Mouse (Mus musculus) forebrain, embryonic 12.5 days (tissue): ENCODE data around the gene Gm28308. TPM values are rescaled to one million over a fixed set of nuclear protein-coding genes. Genes with fewer than 3 reads are reported as not detected.

ENCODE experiments used
- ATAC-seq: fragments of 200-750 bp; cut with Nextera tagmentation; 2 replicates; pipeline ENCODE4 v1.8.0; 2017; ENCODE audit warnings: moderate TSS enrichment; ENCODE audit not compliant: low FRiP score
- H3K27ac ChIP-seq: fragments of 300-500 bp; sonication (generic); 2 replicates; pipeline ENCODE4 v1.5.1; 2016; ENCODE audit warnings: mild to moderate bottlenecking
- H3K27me3 ChIP-seq: fragments of 300-500 bp; sonication (generic); 2 replicates; pipeline ENCODE4 v1.6.1; 2016; ENCODE audit warnings: mild to moderate bottlenecking
- H3K36me3 ChIP-seq: fragments of 300-500 bp; sonication (generic); replicated peaks from 2 replicates; pipeline ENCODE4 v1.6.1; 2016; ENCODE audit warnings: mild to moderate bottlenecking
- H3K4me1 ChIP-seq: fragments of 300-500 bp; sonication (generic); 2 replicates; pipeline ENCODE4 v1.6.1; 2016
- H3K4me2 ChIP-seq: fragments of 300-500 bp; sonication (generic); 2 replicates; pipeline ENCODE4 v1.6.1; 2016; ENCODE audit warnings: mild to moderate bottlenecking, moderate library complexity
- H3K4me3 ChIP-seq: fragments of 300-500 bp; sonication (generic); replicated peaks from 2 replicates; pipeline ENCODE4 v1.5.1; 2016; ENCODE audit warnings: mild to moderate bottlenecking
- H3K9ac ChIP-seq: fragments of 300-500 bp; sonication (generic); 2 replicates; pipeline ENCODE4 v1.6.1; 2016; ENCODE audit warnings: mild to moderate bottlenecking
- H3K9me3 ChIP-seq: fragments of 300-500 bp; sonication (generic); 2 replicates; pipeline ENCODE4 v1.6.1; 2016
- WGBS: fragments of 180-500 bp; shearing (Covaris S2); methylation state at CpG from one replicate; pipeline ENCODE4 v1.1.7; 2016; 5-methylcytosine and 5-hydroxymethylcytosine counted together
- polyA plus RNA-seq: library from polyadenylated mRNA; unstranded; fragments of >200 nt; fragmentation: Nextera tagmentation; extraction: Ambion mirVana; gene quantifications from 2 replicates; pipeline ENCODE4 v1.2.1, GENCODE M21; 2016

Gm28308 gene
- not detected in 2 replicates for polyA plus RNA-seq

DNA sequence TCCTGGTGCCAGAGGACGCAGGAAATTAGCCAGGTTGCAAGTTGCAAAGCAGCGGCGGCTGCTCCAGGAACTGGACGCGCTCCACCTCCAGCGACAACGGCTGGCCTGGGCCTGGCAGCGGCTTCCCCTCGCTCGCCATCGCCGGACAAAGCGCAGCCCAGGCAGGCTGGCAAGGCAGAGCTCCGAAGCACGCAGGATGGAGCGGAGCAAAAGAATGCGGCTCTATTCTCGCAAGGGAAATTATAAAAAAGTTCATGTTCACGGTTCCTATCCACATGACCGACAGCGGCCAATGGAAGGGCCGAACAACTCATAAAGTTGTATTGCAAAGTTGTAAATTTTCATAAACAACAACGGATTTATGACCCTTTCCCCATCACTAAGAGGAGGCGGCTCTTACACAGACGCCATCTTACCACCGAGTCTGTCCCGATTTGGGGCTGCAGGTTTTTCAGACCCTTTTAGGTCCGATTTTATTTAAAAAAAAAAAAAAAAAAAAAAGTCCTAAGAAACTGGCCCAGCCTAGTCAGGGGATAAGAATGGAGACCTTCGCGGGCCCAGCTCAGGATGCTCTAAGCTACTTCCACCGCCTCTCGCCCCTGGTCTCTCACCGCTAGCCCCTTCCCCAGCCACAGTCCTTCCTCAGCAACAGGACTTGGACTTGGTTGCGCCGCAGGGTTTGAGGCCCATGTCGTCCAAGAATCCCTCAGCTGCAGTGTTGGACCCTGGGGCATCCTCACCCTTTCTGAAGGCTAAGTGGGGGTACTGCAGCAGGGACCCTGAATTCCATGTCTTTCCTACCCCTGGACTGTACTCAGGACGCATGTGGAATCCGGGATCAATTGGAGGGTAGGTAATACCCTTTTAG, at the start of gene Gm28308, which contains the start of gene Hoxa3:
TSS of gene Gm28308 (minus strand) at position 221 of the 868 bp plus-strand sequence.
TSS of gene Hoxa3 (minus strand) at position 218 of the 868 bp plus-strand sequence.
- H3K4me3 ChIP-seq: no peak within 1 kb of the TSS
- WGBS: 2% methylated on average over 38 of the region's 38 CpGs
- ATAC-seq: no peak
- no peaks in the 10 kb centered on the region for H3K36me3 ChIP-seq
- peaks cover 19% of the 10 kb centered on the region for H3K4me1 ChIP-seq
- no peak within 1 kb of the TSS for H3K9ac ChIP-seq
- H3K9me3 ChIP-seq: no peaks in the 10 kb centered on the region
- no peak within 1 kb of the TSS for H3K4me2 ChIP-seq
- H3K27ac ChIP-seq: no peak within 1 kb of the TSS
- H3K27me3 ChIP-seq: peaks cover 99% of the 10 kb centered on the region

DNA sequence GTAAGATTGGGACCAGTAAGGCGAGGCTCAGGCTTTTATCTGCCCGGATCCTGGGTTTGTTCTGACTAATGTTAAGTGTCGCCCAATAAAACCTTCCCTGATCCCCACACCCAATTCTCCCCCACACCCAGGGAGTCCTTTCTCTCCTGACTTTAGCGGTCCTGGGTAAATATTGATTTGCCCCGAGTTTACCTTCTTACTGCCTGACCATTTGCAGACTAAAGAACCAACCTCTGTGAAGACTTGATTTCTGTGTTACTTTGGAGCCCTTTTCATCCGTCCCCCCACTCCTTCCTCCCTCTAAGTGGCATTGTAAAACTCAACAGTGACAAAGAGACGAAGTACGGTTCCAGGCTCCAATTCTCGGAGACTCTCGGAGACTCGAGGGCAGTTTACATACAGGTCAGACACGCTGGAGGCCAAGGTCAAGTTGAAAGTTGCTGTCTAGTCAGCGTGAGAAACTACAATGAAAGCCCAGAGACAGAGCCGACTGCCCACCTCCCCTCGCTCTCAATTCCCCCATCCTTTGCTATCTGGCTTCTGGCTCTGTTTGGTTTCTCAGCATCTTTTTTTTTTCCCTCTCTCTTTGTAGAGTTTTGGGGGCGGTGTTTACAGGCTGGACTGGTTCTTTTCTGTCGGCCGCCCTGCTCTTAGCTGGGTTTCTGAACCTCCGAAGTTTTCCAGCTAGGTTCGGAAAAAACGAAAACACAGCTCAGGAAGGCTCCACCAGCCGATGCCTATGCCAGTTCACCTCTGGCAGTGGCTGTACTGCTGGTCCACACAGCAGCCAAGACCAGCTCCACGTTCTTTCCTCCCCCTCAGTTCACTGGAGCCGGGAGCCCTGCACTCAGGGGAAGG, 49.6 kb upstream of the Gm28308 start:
- ATAC-seq: no peak
- Histone ChIP-seq H3K4me3 (no peak overlapping the region), H3K9ac (no peak overlapping the region), H3K36me3 (no peaks in the 10 kb centered on the region), H3K9me3 (no peaks in the 10 kb centered on the region), H3K4me1 (peaks cover 10% of the 10 kb centered on the region), H3K27ac (no peak overlapping the region), H3K4me2 (no peak overlapping the region), H3K27me3 (peaks cover 92% of the 10 kb centered on the region)
- WGBS: 2% methylated on average over 24 of the region's 24 CpGs

DNA sequence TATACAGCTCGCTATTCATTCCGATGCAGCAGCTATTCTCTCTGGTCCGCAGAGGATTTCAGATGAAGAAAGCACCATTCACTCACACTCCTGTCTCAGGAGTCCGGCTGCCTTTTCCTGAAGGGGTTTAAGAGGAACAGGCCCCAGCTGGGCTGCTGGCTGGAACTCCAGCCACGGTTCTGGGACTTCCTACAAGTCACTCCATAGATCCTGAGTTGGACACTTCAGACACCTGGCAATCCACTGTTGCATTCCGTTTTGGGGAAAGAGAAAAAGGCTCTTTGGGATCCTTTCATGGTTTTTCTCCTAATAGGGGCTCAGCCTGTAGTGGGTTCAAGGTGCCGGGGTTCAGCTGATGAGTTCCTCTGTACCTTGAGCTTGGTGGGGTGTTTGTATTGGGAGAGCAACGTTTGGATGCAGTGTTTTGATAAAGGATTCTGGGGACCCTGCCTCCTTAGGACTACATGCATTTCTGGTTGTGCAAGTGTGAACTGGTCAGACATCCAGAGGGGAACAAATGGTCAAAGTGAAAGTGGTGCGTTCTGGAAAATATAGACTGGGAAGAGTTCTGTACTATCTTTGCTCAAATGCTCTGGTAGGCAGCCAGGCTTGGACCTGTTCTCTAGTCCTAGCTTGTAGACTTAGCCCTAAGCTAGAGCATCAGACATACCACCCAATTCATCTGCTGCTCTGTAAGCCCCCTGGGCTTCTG, 48.8 kb upstream of the Gm28308 start:
- Histone ChIP-seq H3K4me2 (no peak overlapping the region), H3K9me3 (no peaks in the 10 kb centered on the region), H3K4me3 (no peak overlapping the region), H3K36me3 (no peaks in the 10 kb centered on the region), H3K9ac (no peak overlapping the region), H3K27ac (no peak overlapping the region), H3K4me1 (peaks cover 10% of the 10 kb centered on the region), H3K27me3 (peaks cover 93% of the 10 kb centered on the region)
- no peak for ATAC-seq
- WGBS: 4% methylated on average over 9 of the region's 9 CpGs

DNA sequence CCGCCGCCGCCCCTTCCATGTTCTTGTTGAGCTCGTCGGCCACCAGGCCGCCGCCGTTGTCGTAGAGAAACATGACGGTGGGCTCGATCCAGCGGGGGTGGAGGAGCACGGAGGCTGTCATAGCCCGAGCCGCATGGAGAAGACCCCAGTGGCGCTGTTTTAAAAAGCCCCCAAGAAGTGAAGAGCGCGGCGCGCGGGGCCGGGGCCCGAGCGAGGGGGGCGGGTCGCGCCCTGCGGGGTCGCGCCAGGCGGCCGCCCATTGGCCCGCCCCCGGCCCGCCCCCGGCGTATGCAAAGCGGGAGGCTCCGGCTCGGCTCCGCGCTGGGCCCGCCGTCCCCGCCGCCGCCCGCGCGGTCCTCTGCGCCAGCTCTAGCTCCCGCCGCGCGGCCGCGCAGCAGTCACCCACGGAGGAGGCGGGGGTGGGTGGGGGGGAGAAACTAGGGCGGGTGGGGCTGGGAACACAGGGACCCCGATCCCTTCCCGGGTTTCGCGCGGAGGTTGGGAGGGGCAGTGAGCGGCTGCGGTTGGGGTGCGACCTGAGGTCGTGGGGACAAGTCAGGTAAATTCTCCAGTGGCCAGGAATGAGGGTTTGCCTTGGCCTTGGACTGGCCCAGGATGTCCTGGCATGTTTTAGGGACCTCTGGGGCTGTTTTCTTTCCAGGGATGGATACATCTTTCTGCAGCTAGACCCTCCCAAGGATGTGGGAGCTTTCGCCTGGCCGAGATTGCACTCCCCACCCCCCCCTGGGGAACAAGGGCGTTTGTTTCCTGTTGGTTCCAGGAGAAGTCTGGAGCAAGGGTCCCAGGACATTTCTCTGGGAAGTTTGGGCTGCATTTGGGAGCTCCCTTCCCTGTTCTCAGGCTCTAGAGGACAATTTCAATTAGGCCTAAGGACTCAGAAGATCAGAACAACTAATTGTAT, 47.8 kb upstream of the Gm28308 start, which contains the start of gene Hoxa13:
TSS of gene Hoxa13 (minus strand) at position 227 of the 922 bp plus-strand sequence.
- no peaks in the 10 kb centered on the region for H3K9me3 ChIP-seq
- H3K4me2 ChIP-seq: peak within 1 kb of the TSS; percentile 46
- peaks cover 90% of the 10 kb centered on the region for H3K27me3 ChIP-seq
- peak within 1 kb of the TSS; percentile 33 for H3K4me3 ChIP-seq
- ATAC-seq: no peak
- peaks cover 10% of the 10 kb centered on the region for H3K4me1 ChIP-seq
- no peaks in the 10 kb centered on the region for H3K36me3 ChIP-seq
- no peak within 1 kb of the TSS for H3K9ac ChIP-seq
- WGBS: under 1% methylated on average over 44 of the region's 72 CpGs
- no peak within 1 kb of the TSS for H3K27ac ChIP-seq

DNA sequence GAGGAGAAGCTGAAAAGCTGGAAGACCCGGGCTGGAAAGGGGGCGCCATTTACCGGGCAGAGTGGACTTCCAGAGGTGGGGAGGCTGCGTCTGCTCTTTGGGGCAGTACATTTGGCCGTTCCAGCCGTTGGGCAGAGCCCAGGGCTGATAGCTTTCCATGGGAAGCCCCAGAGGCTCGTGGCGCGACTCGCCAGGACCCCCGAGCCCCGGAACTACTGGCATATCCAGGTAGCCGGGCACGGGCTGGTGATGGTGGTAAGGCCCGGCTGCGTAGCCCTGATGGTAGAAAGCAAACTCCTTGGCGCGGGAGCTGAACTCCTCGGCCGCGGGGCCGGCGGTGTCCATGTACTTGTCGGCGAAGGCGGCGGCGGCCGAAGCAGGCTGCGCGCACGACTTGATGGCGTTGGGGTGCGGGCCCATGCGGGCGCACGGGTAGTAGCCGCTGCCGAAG, 46.7 kb upstream of the Gm28308 start:
- no peaks in the 10 kb centered on the region for H3K36me3 ChIP-seq
- H3K4me2 ChIP-seq: peak overlapping the region; percentile 46
- 0% methylated on average over 39 of the region's 39 CpGs for WGBS
- H3K27ac ChIP-seq: no peak overlapping the region
- peaks cover 90% of the 10 kb centered on the region for H3K27me3 ChIP-seq
- no peaks in the 10 kb centered on the region for H3K9me3 ChIP-seq
- H3K9ac ChIP-seq: no peak overlapping the region
- no peak for ATAC-seq
- peak overlapping the region; percentile 22; the same call in 1 of the 2 replicates for H3K4me3 ChIP-seq
- peaks cover 10% of the 10 kb centered on the region for H3K4me1 ChIP-seq

DNA sequence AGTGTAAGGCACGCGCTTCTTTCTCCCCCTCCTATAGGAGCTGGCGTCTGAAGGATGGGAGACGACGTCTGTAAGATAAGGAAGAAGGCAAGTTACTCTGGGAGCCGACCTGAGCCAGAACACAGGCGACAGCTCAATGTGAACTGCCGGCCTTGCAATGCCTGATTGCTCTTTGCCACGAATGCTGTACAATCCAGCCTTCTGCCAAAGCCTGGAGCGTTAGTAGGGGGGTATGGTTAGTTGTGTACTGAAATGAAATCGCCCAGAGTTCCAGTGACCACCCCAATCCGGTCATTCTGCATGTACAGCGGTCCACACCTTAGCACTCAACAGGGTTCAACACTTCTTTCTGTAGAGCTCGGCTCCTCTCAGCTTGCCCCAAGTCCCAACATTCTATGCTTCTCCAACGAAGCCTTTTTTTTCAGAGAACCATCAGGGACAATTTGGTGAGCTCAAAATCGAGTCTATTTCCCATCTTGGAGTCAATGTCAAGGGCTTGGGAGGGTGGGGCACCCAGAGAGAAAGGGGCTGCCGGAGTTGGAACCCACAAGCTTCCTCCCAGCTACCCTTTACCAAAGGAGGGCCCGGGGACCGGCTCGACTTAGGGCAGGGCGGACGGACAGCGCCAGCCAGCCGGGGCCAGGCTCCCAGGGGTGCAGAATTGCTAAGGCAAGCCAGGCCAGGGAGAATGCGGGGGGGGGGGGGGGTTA, 46.1 kb upstream of the Gm28308 start:
- Histone ChIP-seq H3K27ac (no peak overlapping the region), H3K9me3 (no peaks in the 10 kb centered on the region), H3K4me3 (no peak overlapping the region), H3K27me3 (peaks cover 86% of the 10 kb centered on the region), H3K4me2 (no peak overlapping the region), H3K36me3 (no peaks in the 10 kb centered on the region), H3K9ac (no peak overlapping the region), H3K4me1 (peaks cover 10% of the 10 kb centered on the region)
- ATAC-seq: no peak
- WGBS: 1% methylated on average over 25 of the region's 25 CpGs

DNA sequence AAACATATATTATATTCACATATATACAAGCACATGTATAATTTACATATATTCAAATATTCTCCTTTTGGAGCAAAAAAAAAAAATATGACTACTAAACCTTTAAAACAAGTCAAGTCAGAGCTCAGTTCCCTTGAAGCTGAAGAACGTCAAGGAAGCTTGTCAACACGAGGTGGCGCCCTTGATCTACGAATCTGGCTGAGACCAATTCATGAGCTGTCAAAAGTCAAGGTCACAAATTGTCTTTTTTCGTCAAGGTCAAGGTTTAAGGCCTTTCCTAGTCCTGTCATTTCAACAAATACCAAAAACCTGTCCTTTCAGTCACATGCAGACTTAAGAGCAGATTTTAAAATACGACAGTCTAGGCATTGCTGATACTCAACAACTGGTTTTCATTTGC, 43.8 kb upstream of the Gm28308 start:
- H3K4me2 ChIP-seq: no peak overlapping the region
- H3K4me3 ChIP-seq: no peak overlapping the region
- ATAC-seq: no peak
- H3K27ac ChIP-seq: no peak overlapping the region
- WGBS: 2% methylated on average over 6 of the region's 6 CpGs
- H3K9me3 ChIP-seq: no peaks in the 10 kb centered on the region
- no peak overlapping the region for H3K9ac ChIP-seq
- peaks cover 13% of the 10 kb centered on the region for H3K4me1 ChIP-seq
- peaks cover 86% of the 10 kb centered on the region for H3K27me3 ChIP-seq
- no peaks in the 10 kb centered on the region for H3K36me3 ChIP-seq

DNA sequence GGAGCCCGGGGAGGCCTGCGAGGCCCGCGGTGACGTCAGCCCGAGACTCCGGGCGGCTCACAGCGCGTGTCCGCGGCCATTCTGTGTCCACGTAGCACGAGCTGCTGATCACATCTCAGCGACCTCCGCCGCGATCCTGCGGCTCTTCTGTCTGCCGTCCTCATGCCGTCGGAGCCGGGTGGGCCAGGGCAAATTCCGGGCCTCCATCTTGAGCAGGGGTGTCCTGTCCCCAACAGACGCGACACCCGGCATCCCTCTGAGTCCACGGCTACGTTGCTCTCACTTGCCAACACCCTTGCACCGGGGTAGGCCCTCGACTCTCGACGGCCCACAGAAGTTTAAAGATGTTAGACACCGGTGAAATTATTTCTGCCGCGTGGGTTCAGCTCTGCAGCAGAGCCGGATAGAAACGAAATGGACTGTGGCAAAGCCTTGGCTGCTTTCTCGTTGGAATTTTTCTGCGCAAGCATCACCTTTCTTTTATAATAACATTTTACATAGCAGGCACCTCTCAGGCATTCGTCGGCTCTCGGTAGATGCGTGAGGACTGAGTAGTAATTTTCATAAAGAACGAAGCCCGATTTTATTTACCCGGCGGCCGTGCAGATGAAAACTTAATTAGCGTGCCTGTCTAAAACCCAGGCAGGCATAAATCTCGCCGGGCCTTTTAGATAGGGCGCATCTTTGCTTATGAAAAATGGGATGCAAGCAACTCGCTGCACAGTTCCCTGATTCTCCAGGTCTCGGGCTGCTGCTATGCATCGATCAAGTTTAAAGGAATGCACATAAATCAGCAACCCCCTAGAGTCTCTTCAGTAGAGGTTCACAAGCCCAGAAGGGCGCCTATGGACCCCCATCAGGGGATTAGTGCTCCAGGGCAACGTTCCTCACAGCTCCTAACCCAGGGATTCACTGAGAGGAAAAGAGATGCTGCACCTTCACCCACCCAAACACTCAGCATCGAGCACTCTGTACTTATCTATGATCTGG, 40.7 kb upstream of the Gm28308 start:
- H3K4me2 ChIP-seq: no peak overlapping the region
- no peak overlapping the region for H3K9ac ChIP-seq
- H3K4me1 ChIP-seq: peaks cover 3% of the 10 kb centered on the region; the same call in 1 of the 2 replicates
- no peak for ATAC-seq
- no peaks in the 10 kb centered on the region for H3K36me3 ChIP-seq
- no peak overlapping the region for H3K27ac ChIP-seq
- H3K9me3 ChIP-seq: no peaks in the 10 kb centered on the region
- H3K27me3 ChIP-seq: peaks cover 88% of the 10 kb centered on the region
- peak overlapping the region; percentile 11; the same call in 1 of the 2 replicates for H3K4me3 ChIP-seq
- WGBS: under 1% methylated on average over 59 of the region's 59 CpGs

DNA sequence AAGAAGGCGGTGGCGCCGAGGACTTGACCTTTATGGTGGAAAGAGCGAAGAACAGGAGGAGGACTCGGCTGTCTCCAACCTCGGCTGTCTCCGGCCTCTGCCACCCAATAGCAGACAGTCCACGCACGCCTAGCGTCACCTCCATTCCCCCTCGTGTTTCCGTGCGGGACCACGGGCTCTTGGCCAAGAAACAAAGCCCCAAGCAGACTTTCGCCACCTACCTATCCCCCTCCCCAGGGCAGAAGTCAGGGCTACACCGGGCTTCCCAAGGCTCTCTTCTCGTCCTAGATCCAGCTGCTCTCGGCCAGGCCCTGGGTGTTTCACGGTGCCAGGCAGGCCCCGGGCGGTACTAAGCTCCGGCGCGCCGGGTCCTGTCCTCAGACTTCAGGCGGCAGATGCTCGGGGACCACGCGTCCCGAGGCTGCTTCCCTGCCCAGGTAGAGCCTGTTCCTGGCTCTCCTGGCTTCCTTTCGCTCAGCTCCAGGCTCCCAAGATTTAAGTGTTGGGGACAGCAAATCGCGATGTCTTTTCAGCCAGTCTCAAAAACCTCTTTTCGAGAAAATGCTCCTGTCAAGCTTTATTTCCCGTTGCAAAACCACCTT, 39.7 kb upstream of the Gm28308 start:
- peaks cover 3% of the 10 kb centered on the region; the same call in 1 of the 2 replicates for H3K4me1 ChIP-seq
- H3K4me3 ChIP-seq: peak overlapping the region; percentile 11; the same call in 1 of the 2 replicates
- no peaks in the 10 kb centered on the region for H3K36me3 ChIP-seq
- peaks cover 88% of the 10 kb centered on the region for H3K27me3 ChIP-seq
- WGBS: under 1% methylated on average over 35 of the region's 35 CpGs
- H3K9ac ChIP-seq: no peak overlapping the region
- H3K9me3 ChIP-seq: no peaks in the 10 kb centered on the region
- ATAC-seq: no peak
- H3K4me2 ChIP-seq: no peak overlapping the region
- H3K27ac ChIP-seq: no peak overlapping the region
